Mouse (Mus musculus) forebrain, embryonic 16.5 days (tissue): ENCODE results near the gene Ceacam19. TPM values are rescaled to one million over a fixed set of nuclear protein-coding genes. Genes with fewer than 3 reads are reported as not detected.

ENCODE experiments used
- ATAC-seq: fragments of 200-750 bp; cut with Nextera tagmentation; 2 replicates; pipeline ENCODE4 v1.8.0; 2017; ENCODE audit warnings: mild to moderate bottlenecking, moderate library complexity
- H3K27ac ChIP-seq: fragments of 300-500 bp; sonication (generic); 2 replicates; pipeline ENCODE4 v1.5.1; 2014; ENCODE audit warnings: low read length, control low read depth
- H3K27me3 ChIP-seq: fragments of 300-500 bp; sonication (generic); replicated peaks from 2 replicates; pipeline ENCODE4 v1.6.1; 2014; ENCODE audit warnings: low read length; ENCODE audit not compliant: control insufficient read depth, insufficient read depth
- H3K36me3 ChIP-seq: fragments of 300-500 bp; sonication (generic); 2 replicates; pipeline ENCODE4 v1.6.1; 2014; ENCODE audit not compliant: control insufficient read depth, insufficient read depth
- H3K4me1 ChIP-seq: fragments of 300-500 bp; sonication (generic); replicated peaks from 2 replicates; pipeline ENCODE4 v1.6.1; 2014; ENCODE audit warnings: low read length; ENCODE audit not compliant: control insufficient read depth, insufficient read depth
- H3K4me2 ChIP-seq: fragments of 300-500 bp; sonication (generic); 2 replicates; pipeline ENCODE4 v1.6.1; 2014; ENCODE audit warnings: mild to moderate bottlenecking, low read length, control low read depth
- H3K4me3 ChIP-seq: fragments of 300-500 bp; sonication (generic); replicated peaks from 2 replicates; pipeline ENCODE4 v1.5.1; 2014; ENCODE audit warnings: mild to moderate bottlenecking, low read length, control low read depth
- H3K9ac ChIP-seq: fragments of 300-500 bp; sonication (generic); replicated peaks from 2 replicates; pipeline ENCODE4 v1.6.1; 2014; ENCODE audit warnings: low read depth, low read length, control low read depth
- H3K9me3 ChIP-seq: fragments of 300-500 bp; sonication (generic); 2 replicates; pipeline ENCODE4 v1.6.1; 2016; ENCODE audit warnings: low read length; ENCODE audit not compliant: control insufficient read depth
- WGBS: fragments of 180-500 bp; shearing (Covaris S2); extraction: QIAGEN DNeasy Blood & Tissue Kit; methylation state at CpG from one replicate; pipeline ENCODE4 v1.1.7; 2014; 5-methylcytosine and 5-hydroxymethylcytosine counted together
- polyA plus RNA-seq: library from polyadenylated mRNA; unstranded; fragments of >200 nt; fragmentation: Nextera tagmentation; extraction: Ambion mirVana; gene quantifications from 2 replicates; pipeline ENCODE4 v1.2.1, GENCODE M21; 2015

Gene Ceacam19
- polyA plus RNA-seq, 1 experiment from 2014 or later = not detected

DNA sequence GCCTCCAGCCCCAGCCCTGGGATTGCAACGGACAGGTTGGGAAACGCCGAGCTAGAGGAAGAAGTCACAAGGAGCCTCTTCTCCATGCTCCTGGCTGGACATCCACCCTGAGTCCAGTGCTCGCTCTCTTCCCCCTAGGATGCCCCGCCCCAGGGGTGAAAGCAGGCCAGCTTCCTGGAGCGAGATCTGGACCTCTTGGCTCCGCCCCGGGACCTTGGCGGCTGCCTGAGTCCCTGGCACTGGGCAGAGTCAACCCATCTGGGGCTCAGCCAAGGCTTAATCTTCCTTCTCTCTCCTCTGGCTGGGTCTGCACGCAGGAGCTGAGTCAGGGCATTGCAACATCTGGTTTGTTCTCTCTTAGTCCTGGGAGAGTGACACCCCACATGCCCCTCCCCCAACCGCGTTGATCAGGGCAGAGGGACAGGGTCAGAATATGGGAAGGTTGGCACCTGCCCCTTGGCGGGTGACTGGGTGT, 57.0 kb downstream of the Ceacam19 start:
- Histone ChIP-seq H3K9me3 (no peaks in the 10 kb centered on the region), H3K4me3 (no peak overlapping the region), H3K36me3 (no peaks in the 10 kb centered on the region), H3K27me3 (no peaks in the 10 kb centered on the region), H3K27ac (no peak overlapping the region), H3K9ac (no peak overlapping the region), H3K4me2 (no peak overlapping the region), H3K4me1 (no peaks in the 10 kb centered on the region)
- ATAC-seq = no peak
- WGBS = 34% methylated on average over 13 of the region's 13 CpGs

- no peak for ATAC-seq
- 79% methylated on average over 3 of the region's 3 CpGs for WGBS
- no peaks in the 10 kb centered on the region for H3K4me1 ChIP-seq
- no peak overlapping the region for H3K4me3 ChIP-seq
- H3K27me3 ChIP-seq = no peaks in the 10 kb centered on the region
- H3K36me3 ChIP-seq = no peaks in the 10 kb centered on the region
- no peak overlapping the region for H3K27ac ChIP-seq
- no peak overlapping the region for H3K9ac ChIP-seq
- no peaks in the 10 kb centered on the region for H3K9me3 ChIP-seq
- H3K4me2 ChIP-seq = no peak overlapping the region
Measured at GRCm38 (mm10) chr7:19829694-19830093, 58.1 kb downstream of the Ceacam19 start.

DNA sequence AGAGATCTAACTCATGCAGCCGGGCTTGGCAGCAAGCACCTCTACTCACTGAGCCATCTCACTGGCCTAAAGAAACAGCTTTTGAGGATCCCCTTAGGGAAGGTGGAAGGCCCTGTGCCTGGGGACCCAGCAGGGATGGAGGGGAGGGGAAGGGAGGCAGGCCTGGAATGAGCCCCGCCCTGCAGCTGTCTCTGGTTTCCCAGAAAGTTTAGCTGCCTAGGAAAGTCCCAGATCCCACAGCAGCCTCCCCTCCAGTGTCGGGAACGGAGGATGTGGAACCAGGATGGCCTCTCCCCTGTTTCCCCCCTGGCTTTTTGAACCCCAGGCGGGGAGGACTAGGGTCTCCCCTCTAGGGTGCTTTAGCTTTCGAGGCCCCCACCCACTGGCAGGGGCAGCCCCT, 61.0 kb downstream of the Ceacam19 start:
- ATAC-seq = no peak

More for the DNA sequence above, 61.0 kb downstream of the Ceacam19 start:
- WGBS = 40% methylated on average over 5 of the region's 6 CpGs
- Histone ChIP-seq H3K4me3 (no peak overlapping the region), H3K9ac (no peak overlapping the region), H3K27ac (no peak overlapping the region), H3K9me3 (no peaks in the 10 kb centered on the region), H3K36me3 (no peaks in the 10 kb centered on the region), H3K27me3 (peaks cover 17% of the 10 kb centered on the region), H3K4me1 (peaks cover 6% of the 10 kb centered on the region), H3K4me2 (no peak overlapping the region)

Other genes starting within 250 kb of the Ceacam19 start
- 91.2 and 92.5 TPM in 2 replicates for gene Clptm1, start 222.9 kb downstream of the Ceacam19 start, polyA plus RNA-seq
- not detected in 2 replicates for gene Apoc2, start 210.0 kb downstream of the Ceacam19 start, polyA plus RNA-seq
- not detected in 2 replicates for gene Gm44805, start 206.5 kb downstream of the Ceacam19 start, polyA plus RNA-seq
- gene Apoc4, start 206.5 kb downstream of the Ceacam19 start, polyA plus RNA-seq = not detected in 2 replicates
- gene Apoc1, start 195.3 kb downstream of the Ceacam19 start, polyA plus RNA-seq = 0.58 and 1.8 TPM in 2 replicates
- 269 and 326 TPM in 2 replicates for gene Apoe, start 188.8 kb downstream of the Ceacam19 start, polyA plus RNA-seq
- 109 TPM in 2 replicates for gene Tomm40, start 172.5 kb downstream of the Ceacam19 start, polyA plus RNA-seq
- 42.3 and 48.4 TPM in 2 replicates for gene Nectin2, start 137.5 kb downstream of the Ceacam19 start, polyA plus RNA-seq
- gene Bcam, start 116.9 kb downstream of the Ceacam19 start, polyA plus RNA-seq = 7.9 and 8.8 TPM in 2 replicates
- not detected in 2 replicates for gene Cblc, start 91.2 kb downstream of the Ceacam19 start, polyA plus RNA-seq
- gene Bcl3, start 65.2 kb downstream of the Ceacam19 start, polyA plus RNA-seq = 0.30 and 0.92 TPM in 2 replicates
- gene Gm19345, start 36.0 kb downstream of the Ceacam19 start, polyA plus RNA-seq = 8.8 and 11.8 TPM in 2 replicates
- gene Ceacam16, start 26.7 kb downstream of the Ceacam19 start, polyA plus RNA-seq = 0.46 and 0.77 TPM in 2 replicates
- 7.6 and 10.3 TPM in 2 replicates for gene Pvr, start 33.2 kb upstream of the Ceacam19 start, polyA plus RNA-seq
- gene Igsf23, start 62.8 kb upstream of the Ceacam19 start, polyA plus RNA-seq = not detected in 2 replicates
- not detected in 2 replicates for gene Ceacam20, start 77.4 kb upstream of the Ceacam19 start, polyA plus RNA-seq
- not detected in 2 replicates for gene Nlrp9b, start 103.5 kb upstream of the Ceacam19 start, polyA plus RNA-seq
- not detected in 2 replicates for gene Vmn1r91, start 211.7 kb upstream of the Ceacam19 start, polyA plus RNA-seq
- not detected in 2 replicates for gene Gm16442, start 234.6 kb upstream of the Ceacam19 start, polyA plus RNA-seq